Mouse (Mus musculus): ENCODE measurements at regions not wholly inside any gene's neighbourhood (a gene's known extent, or its start where the extent isn't known, plus 50 kb on each side); places are given as distances from the start of the nearest gene placed in this dataset.

GRCm38 (mm10) chr14:115042055-115042564 is 49.9 kb upstream of the Gpc5 start:
- Histone ChIP-seq H3K9me3 (replicated peaks; ENCODE audit: control insufficient read depth, low read length) (no peaks in the 10 kb centered on the region), H3K36me3 (replicated peaks; ENCODE audit: control insufficient read depth, insufficient read depth, low read depth, low read length) (peaks cover 9% of the 10 kb centered on the region), H3K27me3 (ENCODE audit: control insufficient read depth, insufficient read depth, low read length) (no peaks in the 10 kb centered on the region), H3K4me2 (ENCODE audit: low read depth, low read length) (peak overlapping the region; percentile 44), H3K9ac (replicated peaks; ENCODE audit: low read length) (peak overlapping the region; percentile 100), H3K27ac (replicated peaks; ENCODE audit: low read depth, low read length) (peak overlapping the region; percentile 94), H3K4me1 (ENCODE audit: control insufficient read depth, insufficient read depth, low read length) (0 out of 2 replicates have a peak, but pooled peaks cover 2% of the 10 kb centered on the region), H3K4me3 (ENCODE audit: low read depth, low read length) (peak overlapping the region; percentile 96)
- ATAC-seq (replicated peaks; ENCODE audit: insufficient number of reproducible peaks, low FRiP score, low TSS enrichment, low read depth) (peak; percentile 68), DNase-seq (ENCODE audit: low spot score) (peak; percentile 89)
- WGBS, result 0% methylated on average over 28 of the region's 51 CpGs

Measured in embryonic facial prominence, embryonic 11.5 days (tissue).